Mouse (Mus musculus): Measurements from ENCODE around the gene Aicda. TPM values are rescaled to one million over a fixed set of nuclear protein-coding genes. Genes with fewer than 3 reads are reported as not detected.
"Not testable (repeated sequence)": the region's sequence is repeated elsewhere in the genome, so short reads cannot be mapped to it uniquely, and the experiment has no call there.

Aicda gene
- total RNA-seq (2021): not detected
- long read RNA-seq, experiment 1: 0 reads
- long read RNA-seq, experiment 2: 0 reads

- no peak for DNase-seq (ENCODE audit: low spot score in 2 of 2)
Measured at GRCm38 (mm10) chr6:122553606-122554005, at the start of gene Aicda. Gene Aicda, plus strand, starts transcription at chr6:122553801.

- DNase-seq (ENCODE audit: low spot score in 2 of 2): no peak
Measured at GRCm38 (mm10) chr6:122505041-122505440, 48.6 kb upstream of the Aicda start.

- DNase-seq (ENCODE audit: low spot score in 2 of 2): no peak
Measured at GRCm38 (mm10) chr6:122505545-122505944, 48.1 kb upstream of the Aicda start, which contains the start of gene Mfap5. Gene Mfap5, plus strand, starts transcription at chr6:122505845.

- no peak for DNase-seq (ENCODE audit: low spot score in 2 of 2)
Measured at GRCm38 (mm10) chr6:122508494-122508893, 45.1 kb upstream of the Aicda start.

GRCm38 (mm10) chr6:122512914-122513878, 40.4 kb upstream of the Aicda start:
- no peak for DNase-seq (ENCODE audit: low spot score in 2 of 2)

DNA sequence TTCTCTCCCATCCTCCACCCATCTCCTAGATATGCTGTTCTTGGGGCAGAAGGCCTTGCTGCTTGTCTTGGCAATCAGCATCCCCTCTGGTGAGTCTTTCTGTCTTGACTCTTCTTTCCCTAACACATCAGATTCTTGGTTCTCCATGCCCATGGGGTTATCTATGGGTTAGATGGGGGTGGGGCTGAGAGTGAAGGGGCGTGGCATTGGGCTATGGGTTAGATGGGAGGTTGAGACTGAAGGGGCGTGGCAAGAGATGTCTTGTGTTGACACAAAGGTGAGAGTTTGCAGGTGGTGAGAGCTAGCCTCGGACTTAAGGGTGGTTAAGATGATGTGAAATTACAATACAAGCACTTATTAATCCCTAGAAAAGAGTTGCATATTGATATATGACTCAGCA, 39.3 kb upstream of the Aicda start:
- no peak for DNase-seq (ENCODE audit: low spot score in 2 of 2)

DNA sequence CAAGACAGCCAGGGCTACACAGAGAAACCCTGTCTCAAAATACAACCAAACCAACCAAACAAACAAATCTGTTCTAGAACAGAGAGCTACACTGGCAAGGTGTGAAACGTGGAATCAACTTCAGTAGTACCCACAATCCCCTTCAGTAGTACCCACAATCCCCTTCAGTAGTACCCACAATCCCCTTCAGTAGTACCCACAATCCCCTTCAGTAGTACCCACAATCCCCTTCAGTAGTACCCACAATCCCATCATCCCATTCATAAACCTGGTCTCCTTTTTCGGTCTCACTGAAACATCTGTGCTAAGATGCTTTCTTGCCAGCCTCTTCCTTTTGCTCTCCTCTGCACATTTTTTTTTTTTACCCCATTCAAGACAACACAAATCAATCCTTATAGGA, 37.8 kb upstream of the Aicda start:
- DNase-seq (ENCODE audit: low spot score in 2 of 2): not testable (repeated sequence)

- no peak for DNase-seq (ENCODE audit: low spot score in 2 of 2)
Measured at GRCm38 (mm10) chr6:122517668-122518067, 35.9 kb upstream of the Aicda start.

GRCm38 (mm10) chr6:122519384-122519783, 34.2 kb upstream of the Aicda start:
- DNase-seq (ENCODE audit: low spot score in 2 of 2): peak in 1 of 2 experiments; percentile 50

DNA sequence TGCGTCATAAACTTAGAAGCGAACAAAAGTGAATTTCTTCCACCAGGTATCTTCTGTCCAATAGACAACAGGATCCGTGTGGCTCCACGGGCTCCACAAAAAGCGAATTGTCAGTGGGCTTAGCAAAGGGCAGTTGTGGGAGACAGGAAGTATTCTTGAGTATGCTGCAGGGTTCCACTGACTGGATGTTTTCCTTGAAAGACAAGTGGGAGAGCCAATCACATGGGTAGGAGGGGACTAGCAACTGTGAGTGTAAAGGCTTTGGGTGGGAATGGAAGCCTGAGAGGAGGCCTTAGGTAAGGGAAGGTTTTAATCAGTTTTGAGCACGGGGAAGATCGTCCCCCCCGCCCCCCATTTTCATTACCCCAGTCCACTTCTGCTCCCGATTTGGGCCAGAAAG, 31.0 kb upstream of the Aicda start:
- peak in 1 of 2 experiments; percentile 30 for DNase-seq (ENCODE audit: low spot score in 2 of 2)

DNA sequence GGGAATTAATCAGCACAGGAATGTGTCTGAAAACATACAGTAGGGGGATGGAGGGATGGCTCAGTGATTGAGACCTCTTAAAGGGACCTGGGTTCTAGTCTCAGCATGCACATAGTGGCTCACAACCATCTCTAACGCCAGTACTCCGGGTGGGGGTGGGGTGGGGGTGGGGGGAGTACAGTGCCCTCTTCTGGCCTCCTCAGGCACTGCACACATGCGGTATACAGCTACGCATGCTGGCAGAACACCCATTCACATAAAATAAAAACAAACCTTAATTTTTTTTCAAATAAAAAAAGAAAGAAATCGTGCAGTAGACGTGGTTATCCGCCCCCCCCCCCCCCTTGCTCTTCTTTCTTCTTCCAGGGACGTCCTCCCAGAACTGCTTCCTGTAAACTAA, 30.3 kb upstream of the Aicda start:
- DNase-seq (ENCODE audit: low spot score in 2 of 2): no peak

GRCm38 (mm10) chr6:122527596-122527995, 26.0 kb upstream of the Aicda start:
- DNase-seq (ENCODE audit: low spot score in 2 of 2): no peak

- no peak for DNase-seq (ENCODE audit: low spot score in 2 of 2)
Measured at GRCm38 (mm10) chr6:122528136-122528535, 25.5 kb upstream of the Aicda start.

DNA sequence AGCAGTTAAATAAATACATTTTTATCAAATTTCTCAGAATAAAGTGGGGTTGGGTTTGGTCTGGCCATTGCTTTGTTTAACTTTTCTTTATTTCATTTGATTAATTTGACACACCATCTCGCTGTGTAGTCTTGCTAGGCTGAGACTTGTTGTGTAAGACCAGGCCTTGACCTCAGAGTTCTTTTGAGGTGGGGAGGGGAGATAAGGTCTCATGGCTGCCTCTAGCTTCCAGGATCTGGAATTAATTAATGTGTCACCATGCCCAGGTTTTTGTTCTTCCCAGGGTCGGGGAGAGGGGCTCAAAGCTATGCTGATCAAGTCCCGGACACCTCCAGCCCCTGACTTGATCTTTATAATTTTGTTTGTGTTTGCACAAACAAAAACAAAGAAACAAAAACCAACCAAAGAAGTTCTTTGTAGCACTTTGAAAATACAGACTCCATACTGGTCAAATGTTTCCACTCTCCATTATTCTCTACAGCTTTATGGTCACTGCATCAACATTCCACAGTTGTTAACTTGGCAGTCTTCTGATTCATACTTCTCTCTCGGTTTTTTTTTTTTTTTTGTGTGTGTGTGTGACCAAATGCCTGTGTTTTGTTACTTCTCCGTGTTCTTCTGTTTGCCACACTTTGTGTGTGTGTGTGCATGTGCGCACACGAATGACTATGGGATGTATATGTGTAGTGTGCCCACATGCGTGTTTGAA, 22.0 kb upstream of the Aicda start:
- no peak for DNase-seq (ENCODE audit: low spot score in 2 of 2)

GRCm38 (mm10) chr6:122532883-122533302, 20.7 kb upstream of the Aicda start:
- no peak for DNase-seq (ENCODE audit: low spot score in 2 of 2)

- no peak for DNase-seq (ENCODE audit: low spot score in 2 of 2)
Measured at GRCm38 (mm10) chr6:122534032-122534431, 19.6 kb upstream of the Aicda start.

DNA sequence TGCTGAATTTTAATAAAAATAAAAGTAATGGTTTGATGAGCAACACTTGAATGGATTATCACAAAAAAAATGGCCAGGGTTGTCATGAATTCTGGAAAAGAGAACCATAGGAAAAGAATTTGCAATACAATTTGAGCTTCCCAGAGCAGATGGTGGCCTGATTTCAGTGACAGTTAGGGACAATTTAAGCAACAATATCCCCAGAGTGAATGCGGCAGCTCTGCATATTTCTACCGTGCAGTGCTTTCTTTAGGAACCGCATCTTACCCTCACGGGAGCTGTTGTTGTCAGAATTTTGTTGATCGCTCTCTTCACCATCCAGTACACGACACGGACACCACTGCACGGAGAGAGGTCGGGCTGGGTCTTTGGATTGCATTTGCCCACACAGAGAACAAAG, 14.0 kb upstream of the Aicda start:
- DNase-seq (ENCODE audit: low spot score in 2 of 2): no peak

DNA sequence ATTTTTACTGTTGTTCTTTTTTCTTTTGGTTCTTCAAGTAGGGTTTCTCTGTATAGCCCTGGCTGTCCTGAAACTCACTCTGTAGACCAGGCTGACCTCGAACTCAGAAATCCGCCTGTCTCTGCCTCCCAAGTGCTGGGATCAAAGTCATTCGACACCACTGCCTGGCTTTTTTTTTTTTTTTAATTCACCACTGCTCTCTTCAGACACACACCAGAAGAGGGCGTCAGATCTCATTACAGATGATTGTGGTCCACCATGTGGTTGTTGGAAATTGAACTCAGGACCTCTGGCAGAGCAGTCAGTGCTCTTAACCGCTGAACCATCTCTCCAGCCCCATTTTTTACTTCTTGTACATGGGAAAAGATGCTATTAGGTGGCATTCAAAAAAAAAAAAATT, 11.1 kb upstream of the Aicda start:
- DNase-seq (ENCODE audit: low spot score in 2 of 2): not testable (repeated sequence)

- no peak for DNase-seq (ENCODE audit: low spot score in 2 of 2)
Measured at GRCm38 (mm10) chr6:122543574-122543973, 10.0 kb upstream of the Aicda start.

GRCm38 (mm10) chr6:122544672-122545071, 8.9 kb upstream of the Aicda start:
- no peak for DNase-seq (ENCODE audit: low spot score in 2 of 2)

GRCm38 (mm10) chr6:122545289-122545882, 8.2 kb upstream of the Aicda start:
- DNase-seq (ENCODE audit: low spot score in 2 of 2): no peak

- DNase-seq (ENCODE audit: low spot score in 2 of 2): no peak
Measured at GRCm38 (mm10) chr6:122545948-122546347, 7.7 kb upstream of the Aicda start.
